Mouse (Mus musculus): ENCODE results near the gene Capzb.

Gene Capzb

GRCm38 (mm10) chr4:139265783-139266499, 73.2 kb downstream of the Capzb start:
- no peak for DNase-seq (ENCODE audit: low spot score in 2 of 2)

DNA sequence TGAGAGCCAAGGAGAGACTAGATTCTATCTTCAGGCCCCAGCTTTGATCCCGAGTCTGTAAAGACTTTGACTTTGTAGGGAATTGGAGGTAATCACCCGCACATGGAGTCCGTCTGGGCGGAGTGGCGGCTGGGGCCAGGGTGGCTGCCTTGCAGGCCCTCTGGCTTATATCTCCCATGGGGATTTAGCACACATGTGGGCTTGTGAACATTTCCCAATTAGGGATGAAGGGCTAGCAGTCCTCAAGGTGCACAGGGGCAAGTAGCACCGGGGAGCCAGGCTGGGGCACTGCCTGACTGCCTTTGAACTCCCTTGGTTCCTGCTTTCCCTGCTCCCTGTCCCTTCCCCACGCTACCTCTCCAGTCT, 73.8 kb downstream of the Capzb start:
- DNase-seq (ENCODE audit: low spot score in 2 of 2): no peak

DNA sequence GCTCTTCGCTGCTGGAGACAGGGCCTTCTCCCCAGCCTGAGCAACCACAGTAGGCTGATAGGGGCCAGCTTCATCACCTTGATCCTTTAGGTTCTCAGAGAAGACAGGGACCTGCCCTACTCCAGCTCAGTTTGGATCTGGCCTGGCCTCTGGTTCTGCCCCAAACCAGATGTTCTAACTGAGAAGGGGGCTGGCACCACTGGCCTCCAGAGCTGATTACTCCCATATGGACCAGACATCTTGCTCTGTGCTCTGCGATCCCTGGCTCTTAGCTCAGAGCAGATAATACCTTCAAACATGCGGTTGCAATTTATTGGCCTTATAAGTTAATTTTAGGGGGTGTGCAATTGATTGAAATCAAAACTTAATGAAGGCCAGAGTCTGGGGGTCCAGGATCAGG, 74.6 kb downstream of the Capzb start:
- no peak for DNase-seq (ENCODE audit: low spot score in 2 of 2)

GRCm38 (mm10) chr4:139268242-139268641, 75.5 kb downstream of the Capzb start:
- DNase-seq (ENCODE audit: low spot score in 2 of 2): no peak

- no peak for DNase-seq (ENCODE audit: low spot score in 2 of 2)
Observed at GRCm38 (mm10) chr4:139270168-139270567, 77.5 kb downstream of the Capzb start.

- DNase-seq (ENCODE audit: low spot score in 2 of 2): no peak
Observed at GRCm38 (mm10) chr4:139271562-139271961, 78.9 kb downstream of the Capzb start.

- DNase-seq (ENCODE audit: low spot score in 2 of 2): no peak
Observed at GRCm38 (mm10) chr4:139272951-139273680, 80.4 kb downstream of the Capzb start.

DNA sequence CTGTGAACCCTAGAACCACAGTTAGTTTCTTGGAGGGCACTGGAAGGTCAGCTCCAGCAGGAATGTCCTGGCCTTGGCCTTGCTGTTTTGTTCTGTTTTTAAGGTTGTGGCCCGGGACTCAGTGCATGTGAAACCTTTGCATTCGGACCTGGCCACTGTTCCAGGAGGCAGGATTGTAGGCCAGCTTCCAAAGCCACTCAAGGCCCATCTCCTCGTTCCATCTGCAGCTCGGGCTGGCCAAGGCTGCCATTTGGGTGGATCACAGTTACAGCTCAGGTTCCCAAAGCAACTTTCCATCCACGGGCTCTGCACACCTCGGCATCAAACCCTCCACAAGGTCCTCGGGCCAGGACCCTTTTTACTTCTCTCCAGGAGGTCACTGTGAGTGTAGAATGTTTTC, 81.9 kb downstream of the Capzb start:
- no peak for DNase-seq (ENCODE audit: low spot score in 2 of 2)

GRCm38 (mm10) chr4:139276411-139276810, 83.7 kb downstream of the Capzb start:
- DNase-seq (ENCODE audit: low spot score in 2 of 2): no peak

- DNase-seq (ENCODE audit: low spot score in 2 of 2): no peak
Observed at GRCm38 (mm10) chr4:139280530-139280929, 87.8 kb downstream of the Capzb start.

DNA sequence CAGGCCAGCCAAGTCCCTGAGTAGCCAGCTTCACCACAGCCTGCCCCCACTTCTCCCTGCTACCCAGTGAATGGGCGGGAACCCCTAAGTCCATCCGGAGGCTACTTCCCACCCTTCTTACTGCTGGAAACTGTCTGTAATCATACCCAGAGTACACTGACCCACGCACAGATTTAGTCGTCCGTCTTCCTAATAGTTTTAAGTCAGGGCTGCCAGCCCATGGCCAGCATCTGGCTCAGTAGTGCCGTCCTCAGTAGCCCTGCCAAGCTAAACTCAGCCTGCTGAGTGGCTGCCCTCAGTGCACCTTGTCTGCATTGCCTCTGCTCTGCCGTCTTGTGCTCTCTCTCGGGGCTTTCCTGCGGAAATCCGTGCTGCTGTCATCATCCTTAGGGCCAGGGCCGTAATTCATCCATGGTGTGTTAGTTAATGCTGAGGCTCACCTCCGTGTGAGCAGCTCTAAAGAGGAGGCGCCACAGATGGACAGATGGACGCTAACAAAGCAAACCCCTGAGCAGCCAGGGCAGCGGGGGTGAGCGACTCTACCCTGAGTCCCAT, 89.2 kb downstream of the Capzb start:
- DNase-seq (ENCODE audit: low spot score in 2 of 2): no peak

- DNase-seq (ENCODE audit: low spot score in 2 of 2): no peak
Observed at GRCm38 (mm10) chr4:139282955-139283417, 90.3 kb downstream of the Capzb start.

- no peak for DNase-seq (ENCODE audit: low spot score in 2 of 2)
Observed at GRCm38 (mm10) chr4:139284877-139285276, 92.2 kb downstream of the Capzb start.

DNA sequence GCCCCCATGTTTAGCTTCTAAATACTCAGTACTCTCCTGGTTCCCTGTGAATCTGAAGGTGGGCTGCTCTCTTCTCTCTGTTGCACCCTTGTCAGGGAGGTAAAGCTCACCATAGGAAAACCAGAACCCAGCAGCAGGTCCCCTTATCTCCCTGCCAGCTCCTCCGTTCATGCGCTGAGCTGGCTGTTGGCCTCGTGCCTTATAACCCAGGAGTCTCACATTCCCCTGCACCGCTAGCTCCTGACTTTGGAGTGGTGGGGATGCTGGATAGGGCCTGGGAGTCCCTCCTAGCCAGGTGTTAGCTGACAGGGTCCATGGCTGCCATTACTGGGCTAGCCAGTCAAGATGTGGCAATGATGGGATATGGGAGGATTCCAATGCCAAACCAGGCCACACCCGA, 93.5 kb downstream of the Capzb start:
- no peak for DNase-seq (ENCODE audit: low spot score in 2 of 2)

DNA sequence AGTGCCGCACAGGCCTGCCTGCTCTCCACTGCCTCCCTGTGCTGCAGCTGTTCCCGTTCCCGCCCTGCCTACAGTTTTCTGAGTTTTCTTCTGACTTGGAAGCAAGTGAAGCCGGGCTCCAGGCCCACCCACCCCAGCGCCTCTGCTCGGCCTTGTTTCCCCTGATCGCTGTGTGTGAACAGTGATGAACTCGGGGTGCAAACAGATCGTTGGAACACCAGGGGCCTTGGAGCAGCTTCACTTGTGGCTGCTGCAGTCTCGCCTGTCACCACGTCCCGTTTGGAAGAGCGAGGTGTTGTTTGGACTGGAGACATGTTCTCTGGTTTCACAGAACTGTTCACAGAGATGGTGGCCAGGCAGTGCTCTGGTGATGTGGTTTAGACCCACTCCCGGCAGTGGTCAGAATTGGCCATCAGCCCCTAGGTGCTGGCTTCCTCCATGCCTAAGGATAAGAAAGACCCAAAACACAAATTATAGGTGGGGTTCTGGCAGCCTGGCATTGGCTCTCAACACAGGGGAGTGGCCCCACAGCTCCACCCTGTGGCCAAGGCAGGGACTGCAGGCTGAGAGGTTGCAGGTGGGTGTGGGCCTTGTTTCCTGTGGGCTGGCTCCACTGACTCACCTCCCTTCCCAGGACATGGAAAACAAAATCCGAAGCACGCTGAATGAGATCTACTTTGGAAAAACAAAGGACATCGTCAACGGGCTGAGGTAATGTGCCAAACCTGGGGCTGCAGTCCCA, 94.6 kb downstream of the Capzb start:
- peak; percentile 78 to 95 for DNase-seq (ENCODE audit: low spot score in 2 of 2)

GRCm38 (mm10) chr4:139289017-139289416, 96.3 kb downstream of the Capzb start:
- DNase-seq (ENCODE audit: low spot score in 2 of 2): peak; percentile 37 to 75

DNA sequence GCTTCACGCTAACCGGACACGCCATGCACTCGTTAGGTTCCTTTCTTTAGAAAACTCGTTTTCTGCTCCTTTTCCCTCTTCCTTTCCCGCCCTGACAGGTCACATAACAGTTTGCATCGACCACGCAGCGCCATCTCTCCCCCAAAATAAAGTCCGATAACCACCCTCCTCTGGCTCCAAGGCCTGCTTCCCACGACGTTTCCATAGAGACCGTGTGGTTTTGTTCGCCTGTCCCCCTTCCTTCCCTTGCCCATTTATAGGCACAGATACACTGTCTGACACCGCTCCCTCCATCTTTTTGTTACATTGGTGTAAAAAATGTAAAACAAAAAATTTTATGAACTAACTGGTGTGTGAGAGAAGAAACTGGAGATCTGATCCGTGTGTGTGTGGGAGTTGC, 98.4 kb downstream of the Capzb start:
- DNase-seq (ENCODE audit: low spot score in 2 of 2): no peak

GRCm38 (mm10) chr4:139292038-139292437, 99.3 kb downstream of the Capzb start:
- no peak for DNase-seq (ENCODE audit: low spot score in 2 of 2)

GRCm38 (mm10) chr4:139297566-139297965, 104.9 kb downstream of the Capzb start:
- no peak for DNase-seq (ENCODE audit: low spot score in 2 of 2)

DNA sequence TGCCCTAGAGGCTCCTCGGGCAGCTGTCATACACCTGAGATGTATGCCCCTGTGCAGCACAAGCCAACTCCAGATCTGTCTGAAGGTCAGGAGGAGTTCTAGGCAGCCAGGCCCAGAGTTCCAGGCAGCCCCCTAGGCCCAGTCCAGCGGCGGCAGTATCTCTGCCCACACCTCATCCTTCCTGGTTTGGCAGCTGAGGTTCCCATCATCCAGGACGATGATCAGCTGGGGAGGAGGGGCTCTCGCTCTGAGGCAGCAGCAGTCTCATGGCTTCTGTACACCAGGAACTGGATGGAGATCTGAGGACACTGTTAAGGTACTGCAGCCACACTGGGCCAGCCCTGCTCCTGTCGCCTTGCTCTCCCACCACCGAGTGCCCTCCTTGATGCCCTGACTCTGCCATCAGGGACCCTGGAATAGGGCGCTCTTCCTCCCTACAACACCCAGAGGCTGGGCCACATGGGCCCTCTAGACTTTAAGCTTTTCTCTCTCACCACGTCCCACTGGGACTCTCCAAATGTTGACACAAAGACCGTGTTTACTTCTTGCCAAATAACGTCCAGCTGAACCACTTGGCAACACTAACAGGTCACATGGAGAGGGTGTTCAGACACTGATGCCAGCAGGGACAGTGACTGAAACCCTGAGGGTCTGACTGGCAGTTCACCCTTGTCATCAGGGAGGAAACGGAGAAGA, 106.1 kb downstream of the Capzb start:
- no peak for DNase-seq (ENCODE audit: low spot score in 2 of 2)

- no peak for DNase-seq (ENCODE audit: low spot score in 2 of 2)
Observed at GRCm38 (mm10) chr4:139301780-139302179, 109.1 kb downstream of the Capzb start.

- no peak for DNase-seq (ENCODE audit: low spot score in 2 of 2)
Observed at GRCm38 (mm10) chr4:139302241-139302640, 109.5 kb downstream of the Capzb start.

All from spleen, postnatal 4 days (tissue).